Mouse (Mus musculus): ENCODE data around the gene Rpl18.

GRCm38 (mm10) chr7:45709677-45710355 lies 5.4 kb upstream of the Rpl18 start:
- TF ChIP-seq REST (IDR thresholded peaks at IDR 0.05; ENCODE audit: insufficient read depth, insufficient read length) (no peak), USF1 (IDR thresholded peaks at IDR 0.05; ENCODE audit: low read depth) (no peak), SRF (IDR thresholded peaks at IDR 0.05; ENCODE audit: control insufficient read depth, insufficient read length, low read depth) (no peak)
